Mouse (Mus musculus) liver, postnatal 0 days (tissue): ENCODE data around the gene Mat1a. TPM values are rescaled to one million over a fixed set of nuclear protein-coding genes. Genes with fewer than 3 reads are reported as not detected.

Experiments
- ATAC-seq: fragments of 200-750 bp; cut with Nextera tagmentation; 2 replicates; pipeline ENCODE4 v1.8.0; 2017; ENCODE audit warnings: mild to moderate bottlenecking, moderate library complexity
- DNase-seq: peaks from one replicate; pipeline ENCODE4 v3.0.0-alpha.2; 2016
- H3K27ac ChIP-seq: fragments of 300-500 bp; sonication (generic); 2 replicates; pipeline ENCODE4 v1.5.1; 2014; ENCODE audit warnings: antibody characterized with exemption, moderate library complexity, mild to moderate bottlenecking, low read depth
- H3K27me3 ChIP-seq: fragments of 300-500 bp; sonication (generic); 2 replicates; pipeline ENCODE4 v1.6.1; 2014; ENCODE audit warnings: low read length, control low read depth, mixed read lengths; ENCODE audit not compliant: insufficient read depth
- H3K36me3 ChIP-seq: fragments of 300-500 bp; sonication (generic); replicated peaks from 2 replicates; pipeline ENCODE4 v1.6.1; 2014; ENCODE audit warnings: mild to moderate bottlenecking, control low read depth, low read length, moderate library complexity, mixed read lengths; ENCODE audit not compliant: insufficient read depth
- H3K4me1 ChIP-seq: fragments of 300-500 bp; sonication (generic); 2 replicates; pipeline ENCODE4 v1.6.1; 2014; ENCODE audit warnings: antibody characterized with exemption, mild to moderate bottlenecking, control low read depth; ENCODE audit not compliant: insufficient read depth
- H3K4me2 ChIP-seq: fragments of 300-500 bp; sonication (generic); 2 replicates; pipeline ENCODE4 v1.6.1; 2014; ENCODE audit warnings: low read depth, mild to moderate bottlenecking, low read length, moderate library complexity, mixed read lengths
- H3K4me3 ChIP-seq: fragments of 300-500 bp; sonication (generic); 2 replicates; pipeline ENCODE4 v1.5.1; 2014; ENCODE audit warnings: low read depth, low read length
- H3K9ac ChIP-seq: fragments of 300-500 bp; sonication (generic); replicated peaks from 2 replicates; pipeline ENCODE4 v1.6.1; 2014; ENCODE audit warnings: mild to moderate bottlenecking, moderate library complexity
- H3K9me3 ChIP-seq: fragments of 300-500 bp; sonication (generic); 2 replicates; pipeline ENCODE4 v1.6.1; 2016; ENCODE audit warnings: mild to moderate bottlenecking, control low read depth, low read length, mixed read lengths
- CTCF ChIP-seq: sonication (generic); IDR thresholded peaks from 2 replicates; pipeline ENCODE4 v1.5.1; 2016; ENCODE audit warnings: antibody characterized with exemption, low read depth
- EP300 ChIP-seq: IDR thresholded peaks from 2 replicates; pipeline ENCODE4 v1.6.1; 2016; ENCODE audit warnings: antibody characterized with exemption, low read depth, mild to moderate bottlenecking
- WGBS: fragments of 180-500 bp; shearing (Covaris S2); extraction: QIAGEN DNeasy Blood & Tissue Kit; methylation state at CpG from one replicate; pipeline ENCODE4 v1.1.7; 2014; ENCODE audit not compliant: insufficient replicate concordance; 5-methylcytosine and 5-hydroxymethylcytosine counted together
- polyA plus RNA-seq: library from polyadenylated mRNA; unstranded; fragments of >200 nt; fragmentation: Nextera tagmentation; extraction: Ambion mirVana; gene quantifications from 2 replicates; pipeline ENCODE4 v1.2.1, GENCODE M21; 2015

The Mat1a gene
- polyA plus RNA-seq, 1 experiment from 2014 or later: 1,129 TPM

GRCm38 (mm10) chr14:41072944-41073275, 31.9 kb upstream of the Mat1a start:
- TF ChIP-seq CTCF (no peak), EP300 (no peak)
- H3K36me3 ChIP-seq: no peaks in the 10 kb centered on the region
- ATAC-seq (no peak), DNase-seq (no peak)
- peak overlapping the region; percentile 15; the same call in 1 of the 2 replicates for H3K4me3 ChIP-seq
- peak overlapping the region; percentile 48 for H3K4me2 ChIP-seq
- 2% methylated on average over 8 of the region's 8 CpGs for WGBS
- no peak overlapping the region for H3K9ac ChIP-seq
- no peaks in the 10 kb centered on the region for H3K9me3 ChIP-seq
- H3K27ac ChIP-seq: no peak overlapping the region
- 0 out of 2 replicates have a peak, but pooled peaks cover 6% of the 10 kb centered on the region for H3K4me1 ChIP-seq
- H3K27me3 ChIP-seq: no peaks in the 10 kb centered on the region

DNA sequence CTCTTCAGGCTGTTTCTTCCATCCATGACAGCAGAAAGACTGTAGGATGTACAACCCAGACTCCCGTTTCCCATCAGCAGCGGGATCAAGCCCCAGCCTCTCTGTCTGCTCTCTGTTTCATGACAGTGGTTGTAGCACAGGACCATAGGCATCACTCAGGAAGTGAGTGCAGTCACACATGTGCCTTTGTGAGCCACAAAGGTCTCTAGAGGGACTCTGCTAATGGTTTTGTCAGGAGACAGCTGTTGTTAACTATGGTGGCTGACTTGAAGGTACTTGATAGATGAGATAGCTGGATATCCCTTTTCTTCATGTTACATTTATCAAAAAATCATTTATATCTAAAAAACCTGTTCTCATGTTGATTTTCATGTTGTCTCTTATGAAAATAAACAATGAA, 22.4 kb upstream of the Mat1a start:
- Histone ChIP-seq H3K4me3 (no peak overlapping the region), H3K27ac (no peak overlapping the region), H3K4me2 (no peak overlapping the region), H3K9ac (no peak overlapping the region), H3K4me1 (no peaks in the 10 kb centered on the region), H3K36me3 (no peaks in the 10 kb centered on the region), H3K27me3 (no peaks in the 10 kb centered on the region), H3K9me3 (no peaks in the 10 kb centered on the region)
- DNase-seq (no peak), ATAC-seq (no peak)
- TF ChIP-seq CTCF (no peak), EP300 (no peak)
- 72% methylated on average over 2 of the region's 2 CpGs for WGBS

DNA sequence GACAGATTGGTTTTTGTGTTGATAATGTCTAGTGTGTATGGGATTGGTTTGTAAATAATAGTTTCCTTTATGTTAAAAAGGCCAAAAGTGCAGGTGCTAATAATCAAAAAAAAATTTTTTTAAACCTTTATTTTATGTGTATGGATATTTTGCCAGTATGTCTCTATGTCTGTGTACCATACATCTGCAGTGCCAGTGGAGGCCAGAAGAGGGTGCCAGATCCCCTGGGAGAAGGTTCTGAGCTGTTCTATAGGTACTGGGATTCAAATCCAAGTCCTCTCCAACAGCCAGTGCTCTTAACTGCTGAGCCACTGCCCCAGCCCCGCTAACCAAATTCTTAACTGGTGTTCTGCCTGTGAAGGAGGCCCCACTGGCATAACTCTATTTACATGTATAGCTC, 17.3 kb upstream of the Mat1a start:
- Histone ChIP-seq H3K9me3 (no peaks in the 10 kb centered on the region), H3K36me3 (no peaks in the 10 kb centered on the region), H3K4me3 (no peak overlapping the region), H3K27ac (no peak overlapping the region), H3K4me2 (no peak overlapping the region), H3K4me1 (no peaks in the 10 kb centered on the region), H3K27me3 (no peaks in the 10 kb centered on the region), H3K9ac (no peak overlapping the region)
- peak; percentile 56 for TF ChIP-seq CTCF
- TF ChIP-seq EP300: no peak
- DNase-seq: no peak
- WGBS: 81% methylated on average over 1 of the region's 1 CpGs
- ATAC-seq: no peak

DNA sequence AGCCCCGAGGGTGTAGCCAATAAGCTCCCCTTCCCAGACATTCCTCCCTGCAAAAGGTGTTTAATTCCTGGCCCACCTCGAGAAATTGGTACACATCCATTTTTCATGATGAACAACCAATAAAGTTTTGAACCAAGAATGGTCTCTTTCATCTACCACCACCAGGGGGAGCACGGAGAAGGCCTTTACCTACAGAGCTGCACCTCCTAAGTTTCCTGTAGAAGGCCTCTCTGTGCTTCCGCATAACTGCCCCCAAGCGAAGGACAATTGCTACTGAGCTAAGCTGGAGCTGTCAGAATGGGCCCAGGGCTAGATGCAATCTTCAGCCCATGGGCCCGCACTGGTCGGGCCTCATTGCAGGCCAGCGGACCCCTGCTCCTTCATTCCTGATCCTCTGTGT, 14.1 kb upstream of the Mat1a start:
- H3K4me3 ChIP-seq: no peak overlapping the region
- 41% methylated on average over 8 of the region's 8 CpGs for WGBS
- peak; percentile 43; the same call in 1 of the 2 replicates for ATAC-seq
- no peak overlapping the region for H3K9ac ChIP-seq
- TF ChIP-seq EP300 (no peak), CTCF (peak; percentile 72)
- H3K27me3 ChIP-seq: no peaks in the 10 kb centered on the region
- H3K4me1 ChIP-seq: no peaks in the 10 kb centered on the region
- no peaks in the 10 kb centered on the region for H3K36me3 ChIP-seq
- DNase-seq: peak; percentile 44
- no peak overlapping the region for H3K4me2 ChIP-seq
- H3K27ac ChIP-seq: no peak overlapping the region
- H3K9me3 ChIP-seq: no peaks in the 10 kb centered on the region

- H3K4me1 ChIP-seq: no peaks in the 10 kb centered on the region
- H3K36me3 ChIP-seq: no peaks in the 10 kb centered on the region
- H3K9ac ChIP-seq: no peak overlapping the region
- no peak overlapping the region for H3K4me3 ChIP-seq
- no peaks in the 10 kb centered on the region for H3K9me3 ChIP-seq
- WGBS: 40% methylated on average over 1 of the region's 1 CpGs
- no peaks in the 10 kb centered on the region for H3K27me3 ChIP-seq
- H3K27ac ChIP-seq: no peak overlapping the region
- no peak for ATAC-seq
- H3K4me2 ChIP-seq: no peak overlapping the region
- no peak for TF ChIP-seq EP300
- peak; percentile 76 for TF ChIP-seq CTCF
- DNase-seq: no peak
These were observed 10.7 kb upstream of the Mat1a start for GRCm38 (mm10) chr14:41094114-41094513.

DNA sequence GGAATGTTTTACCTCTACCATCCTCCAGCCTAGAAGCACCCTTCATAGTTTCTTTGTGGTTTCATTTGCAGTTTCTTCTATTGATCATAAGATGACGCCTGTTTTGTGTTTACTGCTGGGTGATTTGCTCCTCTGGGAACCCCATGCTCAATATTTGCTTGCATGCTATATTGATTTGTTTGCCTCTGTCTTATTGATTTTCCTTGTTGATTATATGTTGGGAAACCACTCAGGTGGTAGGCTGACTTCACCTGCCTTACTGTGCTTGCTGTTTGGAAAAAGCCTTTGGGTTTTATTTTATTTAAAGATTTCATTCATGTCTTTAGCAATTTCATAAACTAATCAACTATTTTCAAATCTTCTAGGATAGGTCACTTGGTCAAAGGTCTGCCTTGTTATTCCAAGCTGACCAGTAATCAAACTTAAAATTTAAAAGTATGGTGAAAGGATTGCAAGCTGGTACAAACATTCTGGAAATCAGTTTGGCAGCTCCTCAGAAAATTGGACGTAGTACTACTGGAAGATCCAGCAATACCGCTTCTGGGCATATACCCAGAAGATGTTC, 8.5 kb upstream of the Mat1a start:
- DNase-seq: no peak
- H3K9me3 ChIP-seq: no peaks in the 10 kb centered on the region
- WGBS: 60% methylated on average over 3 of the region's 3 CpGs
- no peak overlapping the region for H3K9ac ChIP-seq
- no peaks in the 10 kb centered on the region for H3K36me3 ChIP-seq
- TF ChIP-seq EP300 (peak; percentile 86), CTCF (no peak)
- ATAC-seq: peak; percentile 68
- H3K4me2 ChIP-seq: no peak overlapping the region
- peak overlapping the region; percentile 89 for H3K27ac ChIP-seq
- H3K4me1 ChIP-seq: no peaks in the 10 kb centered on the region
- no peaks in the 10 kb centered on the region for H3K27me3 ChIP-seq
- H3K4me3 ChIP-seq: no peak overlapping the region

GRCm38 (mm10) chr14:41098726-41099125, 6.1 kb upstream of the Mat1a start:
- no peak overlapping the region for H3K9ac ChIP-seq
- no peak overlapping the region for H3K4me3 ChIP-seq
- no peak for ATAC-seq
- H3K4me1 ChIP-seq: no peaks in the 10 kb centered on the region
- H3K9me3 ChIP-seq: no peaks in the 10 kb centered on the region
- H3K4me2 ChIP-seq: no peak overlapping the region
- H3K36me3 ChIP-seq: no peaks in the 10 kb centered on the region
- TF ChIP-seq EP300: no peak
- no peak for TF ChIP-seq CTCF
- H3K27me3 ChIP-seq: no peaks in the 10 kb centered on the region
- peak overlapping the region; percentile 95 for H3K27ac ChIP-seq
- no peak for DNase-seq
- 80% methylated on average over 1 of the region's 1 CpGs for WGBS
